Mouse (Mus musculus): Measurements from ENCODE around the gene Traf1. TPM values are rescaled to one million over a fixed set of nuclear protein-coding genes. Genes with fewer than 3 reads are reported as not detected.

Traf1 gene
- total RNA-seq, 2 experiments from 2014 or later = 0.30 to 0.97 TPM

- no peak for DNase-seq (ENCODE audit: low spot score)
Measured at GRCm38 (mm10) chr2:34903191-34903590, 58.4 kb downstream of the Traf1 start.

GRCm38 (mm10) chr2:34902731-34903130 lies 58.8 kb downstream of the Traf1 start:
- no peak for DNase-seq (ENCODE audit: low spot score)

DNA sequence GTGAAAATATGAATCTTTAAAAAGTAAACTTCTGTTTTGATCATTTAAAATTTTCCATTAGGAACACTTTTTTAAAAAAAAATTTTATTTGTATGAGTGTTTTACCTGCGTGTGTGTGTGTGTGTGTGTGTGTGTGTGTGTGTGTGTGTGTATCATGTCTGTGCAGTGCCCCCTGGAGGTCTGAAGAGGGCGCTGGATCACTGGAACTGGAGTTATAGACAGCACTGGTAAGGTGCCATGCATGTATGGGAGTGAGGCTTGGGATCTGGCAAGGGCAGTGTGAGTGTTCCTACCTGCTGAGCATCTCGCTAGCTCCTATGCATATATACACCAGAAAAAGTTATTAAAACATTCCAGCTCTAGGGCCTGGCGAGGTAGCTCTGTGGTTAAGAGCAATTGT lies 59.8 kb downstream of the Traf1 start:
- no peak for DNase-seq (ENCODE audit: low spot score)

GRCm38 (mm10) chr2:34900412-34900811 lies 61.2 kb downstream of the Traf1 start:
- DNase-seq (ENCODE audit: low spot score) = no peak

GRCm38 (mm10) chr2:34899682-34900081 lies 61.9 kb downstream of the Traf1 start:
- DNase-seq (ENCODE audit: low spot score) = peak; percentile 25

GRCm38 (mm10) chr2:34897820-34898219 lies 63.8 kb downstream of the Traf1 start:
- DNase-seq (ENCODE audit: low spot score) = no peak

DNA sequence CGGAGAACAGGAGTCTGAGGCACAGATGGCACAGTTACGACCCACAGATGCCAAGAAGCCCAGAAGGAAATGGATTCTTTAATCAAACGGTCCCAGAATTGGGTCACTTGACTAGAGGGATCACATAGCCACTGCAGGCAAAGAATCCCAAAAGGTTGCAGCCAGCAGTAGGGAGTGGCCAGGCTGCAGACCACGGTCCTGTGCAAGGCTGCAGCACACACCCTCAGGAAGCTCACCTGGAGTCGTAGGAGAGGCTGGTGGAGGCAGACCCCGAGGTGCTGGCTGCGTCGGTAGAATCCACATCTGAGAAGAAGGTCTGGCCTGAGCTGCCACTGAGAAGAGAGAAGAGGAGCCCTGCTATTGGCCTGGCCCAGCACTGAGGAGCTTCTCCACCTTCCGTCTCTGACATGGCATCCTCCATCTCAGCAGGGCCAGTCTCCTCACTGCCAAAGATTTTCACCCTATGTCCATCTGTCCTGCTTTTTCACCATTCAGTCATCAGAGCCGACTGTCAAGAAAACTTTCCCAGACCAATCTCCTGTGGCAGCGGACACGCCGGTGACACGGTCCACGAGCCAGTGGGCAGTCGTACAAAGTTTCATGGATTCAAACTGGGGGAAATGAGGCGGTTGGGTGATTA lies 64.6 kb downstream of the Traf1 start:
- no peak for DNase-seq (ENCODE audit: low spot score)

DNA sequence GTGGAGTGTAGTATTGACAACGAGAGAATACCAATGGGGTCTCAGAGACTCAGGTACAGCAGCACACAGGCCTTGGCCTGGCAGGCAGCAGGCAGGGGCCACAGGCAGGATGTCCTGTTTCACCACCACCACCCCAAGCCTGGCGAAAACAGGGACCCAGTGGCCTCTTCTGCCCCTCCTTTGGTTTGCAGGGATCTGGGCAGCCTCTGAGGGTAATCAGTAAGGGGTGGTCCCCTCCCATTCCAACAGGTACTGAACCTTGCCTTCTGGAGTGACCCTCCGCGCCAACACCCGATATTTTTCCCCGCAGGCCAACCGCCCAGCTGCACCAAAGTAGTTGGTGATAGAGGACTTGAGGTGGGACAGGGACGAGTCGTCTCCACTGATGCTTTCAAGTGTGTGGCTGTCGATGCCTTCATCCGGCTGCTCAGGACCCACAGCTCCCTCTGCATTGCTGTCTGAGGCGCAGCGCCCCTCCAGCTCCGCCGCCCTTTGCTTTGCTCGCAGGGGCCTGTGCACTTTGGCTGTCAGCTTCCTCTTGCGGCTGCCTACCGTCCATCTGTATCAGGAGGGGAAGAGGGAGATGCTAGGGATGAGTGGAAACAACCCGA lies 66.0 kb downstream of the Traf1 start:
- no peak for DNase-seq (ENCODE audit: low spot score)

- DNase-seq (ENCODE audit: low spot score) = no peak
Measured at GRCm38 (mm10) chr2:34893950-34894349, 67.6 kb downstream of the Traf1 start.

Other genes with a start within 250 kb of the Traf1 start
- gene Gapvd1, start 206.5 kb downstream of the Traf1 start, total RNA-seq (2021) = 10 to 100 TPM; 32.3 to 32.8 TPM
- 100 to 1,000 TPM; 138 to 213 TPM for gene Hspa5, start 189.8 kb downstream of the Traf1 start, total RNA-seq (2021)
- gene Rabepk, start 161.9 kb downstream of the Traf1 start, total RNA-seq (2021) = 10 to 100 TPM; 10.2 to 11.5 TPM
- gene Fbxw2, start 135.5 kb downstream of the Traf1 start, total RNA-seq (2021) = 10 to 100 TPM; 48.0 to 50.7 TPM
- gene Gm34653, start 128.8 kb downstream of the Traf1 start, total RNA-seq (2021) = under 1 TPM; 0.36 to 0.62 TPM
- gene Cutal, start 87.4 kb downstream of the Traf1 start, total RNA-seq (2021) = under 1 TPM; 0.33 to 0.37 TPM
- 10 to 100 TPM; 11.9 to 17.4 TPM for gene Psmd5, start 86.8 kb downstream of the Traf1 start, total RNA-seq (2021)
- under 1 TPM; 0.59 to 0.71 TPM for gene Phf19, start 47.7 kb downstream of the Traf1 start, total RNA-seq (2021)
- under 1 TPM in 1 of 2 experiments, not detected in 1; 0.19 TPM for gene Hc, start 99.7 kb upstream of the Traf1 start, total RNA-seq (2021)
- not detected for gene AI182371, start 139.8 kb upstream of the Traf1 start, total RNA-seq (2021)
- gene Cntrl, start 147.7 kb upstream of the Traf1 start, total RNA-seq (2021) = 1 to 10 TPM; 4.3 to 5.4 TPM
- 10 to 100 TPM; 77.0 to 84.0 TPM for gene Rab14, start 239.3 kb upstream of the Traf1 start, total RNA-seq (2021)